Mouse (Mus musculus) hindbrain, embryonic 14.5 days (tissue): ENCODE data around the gene Rpl41. TPM values are rescaled to one million over a fixed set of nuclear protein-coding genes. Genes with fewer than 3 reads are reported as not detected.
A peak's percentile ranks its signal among the peaks of the same experiment; 100 is the strongest.
"Not testable (repeated sequence)": the region's sequence is repeated elsewhere in the genome, so short reads cannot be mapped to it uniquely, and the experiment has no call there.

Experiments
- ATAC-seq: fragments of 200-750 bp; cut with Nextera tagmentation; 2 replicates; pipeline ENCODE4 v1.8.0; 2017; ENCODE audit warnings: moderate number of reproducible peaks, mild to moderate bottlenecking, moderate TSS enrichment, moderate library complexity; ENCODE audit not compliant: low FRiP score
- DNase-seq: peaks from one replicate; pipeline ENCODE4 v3.0.0-alpha.2; 2015; ENCODE audit warnings: low spot score
- H3K27ac ChIP-seq: fragments of 300-500 bp; sonication (generic); 2 replicates; pipeline ENCODE4 v1.5.1; 2014; ENCODE audit warnings: mild to moderate bottlenecking, moderate library complexity
- H3K27me3 ChIP-seq: fragments of 300-500 bp; sonication (generic); 2 replicates; pipeline ENCODE4 v1.6.1; 2014; ENCODE audit warnings: mild to moderate bottlenecking, low read length, mixed read lengths; ENCODE audit not compliant: control insufficient read depth, insufficient read depth
- H3K36me3 ChIP-seq: fragments of 300-500 bp; sonication (generic); replicated peaks from 2 replicates; pipeline ENCODE4 v1.6.1; 2014; ENCODE audit not compliant: control insufficient read depth, insufficient read depth
- H3K4me1 ChIP-seq: fragments of 300-500 bp; sonication (generic); replicated peaks from 2 replicates; pipeline ENCODE4 v1.6.1; 2014; ENCODE audit warnings: antibody characterized with exemption, low read length, mixed read lengths; ENCODE audit not compliant: control insufficient read depth, insufficient read depth
- H3K4me2 ChIP-seq: fragments of 300-500 bp; sonication (generic); replicated peaks from 2 replicates; pipeline ENCODE4 v1.6.1; 2014; ENCODE audit warnings: mild to moderate bottlenecking, moderate library complexity
- H3K4me3 ChIP-seq: fragments of 300-500 bp; sonication (generic); replicated peaks from 2 replicates; pipeline ENCODE4 v1.5.1; 2014; ENCODE audit warnings: mild to moderate bottlenecking, low read length
- H3K9ac ChIP-seq: fragments of 300-500 bp; sonication (generic); 2 replicates; pipeline ENCODE4 v1.6.1; 2014
- H3K9me3 ChIP-seq: fragments of 300-500 bp; sonication (generic); 2 replicates; pipeline ENCODE4 v1.6.1; 2016; ENCODE audit warnings: low read length; ENCODE audit not compliant: control insufficient read depth
- WGBS: fragments of 180-500 bp; shearing (Covaris S2); extraction: QIAGEN DNeasy Blood & Tissue Kit; methylation state at CpG from one replicate; pipeline ENCODE4 v1.1.7; 2014; 5-methylcytosine and 5-hydroxymethylcytosine counted together
- polyA plus RNA-seq: library from polyadenylated mRNA; unstranded; fragments of >200 nt; fragmentation: Nextera tagmentation; extraction: Ambion mirVana; gene quantifications from 2 replicates; pipeline ENCODE4 v1.2.1, GENCODE M21; 2014

Rpl41 gene
- polyA plus RNA-seq, 1 experiment from 2014 or later, result 2,846 TPM

- Histone ChIP-seq H3K4me2 (no peak overlapping the region), H3K4me1 (no peaks in the 10 kb centered on the region), H3K9ac (no peak overlapping the region), H3K36me3 (peaks cover 40% of the 10 kb centered on the region; the same call in 1 of the 2 replicates), H3K9me3 (no peaks in the 10 kb centered on the region), H3K27ac (no peak overlapping the region), H3K27me3 (no peaks in the 10 kb centered on the region), H3K4me3 (no peak overlapping the region)
- DNase-seq (no peak), ATAC-seq (no peak)
- 89% methylated on average over 11 of the region's 11 CpGs for WGBS
Measured at GRCm38 (mm10) chr10:128510301-128510700, 38.8 kb downstream of the Rpl41 start.

GRCm38 (mm10) chr10:128509831-128510230, 39.3 kb downstream of the Rpl41 start:
- H3K27me3 ChIP-seq, result no peaks in the 10 kb centered on the region
- H3K27ac ChIP-seq, result no peak overlapping the region
- no peak overlapping the region for H3K4me3 ChIP-seq
- no peak overlapping the region for H3K4me2 ChIP-seq
- peaks cover 40% of the 10 kb centered on the region; the same call in 1 of the 2 replicates for H3K36me3 ChIP-seq
- H3K9ac ChIP-seq, result no peak overlapping the region
- ATAC-seq (no peak), DNase-seq (no peak)
- WGBS, result 89% methylated on average over 4 of the region's 4 CpGs
- H3K4me1 ChIP-seq, result no peaks in the 10 kb centered on the region
- no peaks in the 10 kb centered on the region for H3K9me3 ChIP-seq

- Histone ChIP-seq H3K27ac (no peak overlapping the region), H3K27me3 (no peaks in the 10 kb centered on the region), H3K4me2 (no peak overlapping the region), H3K4me1 (no peaks in the 10 kb centered on the region), H3K4me3 (no peak overlapping the region), H3K9me3 (no peaks in the 10 kb centered on the region), H3K36me3 (peaks cover 39% of the 10 kb centered on the region; the same call in 1 of the 2 replicates), H3K9ac (no peak overlapping the region)
- ATAC-seq (no peak), DNase-seq (no peak)
- 89% methylated on average over 9 of the region's 9 CpGs for WGBS
Measured at GRCm38 (mm10) chr10:128509203-128509602, 39.9 kb downstream of the Rpl41 start.

GRCm38 (mm10) chr10:128508260-128508659, 40.8 kb downstream of the Rpl41 start:
- Histone ChIP-seq H3K4me3 (no peak overlapping the region), H3K4me1 (no peaks in the 10 kb centered on the region), H3K27ac (no peak overlapping the region), H3K36me3 (peaks cover 30% of the 10 kb centered on the region; the same call in 1 of the 2 replicates), H3K4me2 (no peak overlapping the region), H3K9me3 (no peaks in the 10 kb centered on the region), H3K9ac (no peak overlapping the region), H3K27me3 (no peaks in the 10 kb centered on the region)
- ATAC-seq, result no peak
- no peak for DNase-seq
- WGBS, result 84% methylated on average over 9 of the region's 9 CpGs

GRCm38 (mm10) chr10:128505974-128506373, 43.1 kb downstream of the Rpl41 start:
- Histone ChIP-seq H3K4me1 (no peaks in the 10 kb centered on the region), H3K27ac (no peak overlapping the region), H3K9ac (no peak overlapping the region), H3K4me3 (no peak overlapping the region), H3K27me3 (no peaks in the 10 kb centered on the region), H3K9me3 (no peaks in the 10 kb centered on the region), H3K4me2 (no peak overlapping the region), H3K36me3 (peaks cover 15% of the 10 kb centered on the region; the same call in 1 of the 2 replicates)
- ATAC-seq (no peak), DNase-seq (no peak)
- WGBS, result 96% methylated on average over 14 of the region's 14 CpGs

- DNase-seq, H3K27me3 ChIP-seq, ATAC-seq, H3K4me3 ChIP-seq, H3K9me3 ChIP-seq, H3K4me2 ChIP-seq, H3K4me1 ChIP-seq, H3K9ac ChIP-seq: not testable (repeated sequence)
- 0 out of 2 replicates have a peak overlapping the region, but pooled peaks have one; percentile 20 for H3K27ac ChIP-seq
- WGBS, result 92% methylated on average over 5 of the region's 5 CpGs
- H3K36me3 ChIP-seq, result peaks cover 13% of the 10 kb centered on the region; the same call in 1 of the 2 replicates
Measured at GRCm38 (mm10) chr10:128505371-128505667, 43.8 kb downstream of the Rpl41 start.

- WGBS, result 81% methylated on average over 9 of the region's 9 CpGs
- Histone ChIP-seq H3K4me2 (no peak overlapping the region), H3K27ac (0 out of 2 replicates have a peak overlapping the region, but pooled peaks have one; percentile 20), H3K4me3 (no peak overlapping the region), H3K36me3 (peaks cover 9% of the 10 kb centered on the region; the same call in 1 of the 2 replicates), H3K9me3 (no peaks in the 10 kb centered on the region), H3K27me3 (no peaks in the 10 kb centered on the region), H3K9ac (no peak overlapping the region), H3K4me1 (no peaks in the 10 kb centered on the region)
- DNase-seq, result no peak
- ATAC-seq, result no peak
Measured at GRCm38 (mm10) chr10:128504641-128505370, 44.3 kb downstream of the Rpl41 start.

GRCm38 (mm10) chr10:128504012-128504411, 45.1 kb downstream of the Rpl41 start:
- 0 out of 2 replicates have a peak, but pooled peaks cover under 1% of the 10 kb centered on the region for H3K36me3 ChIP-seq
- ATAC-seq (no peak), DNase-seq (no peak)
- H3K27me3 ChIP-seq, result no peaks in the 10 kb centered on the region
- 84% methylated on average over 3 of the region's 3 CpGs for WGBS
- H3K9ac ChIP-seq, result no peak overlapping the region
- H3K27ac ChIP-seq, result no peak overlapping the region
- no peaks in the 10 kb centered on the region for H3K4me1 ChIP-seq
- H3K4me3 ChIP-seq, result no peak overlapping the region
- no peaks in the 10 kb centered on the region for H3K9me3 ChIP-seq
- H3K4me2 ChIP-seq, result no peak overlapping the region

- H3K4me2 ChIP-seq, result no peak overlapping the region
- ATAC-seq (no peak), DNase-seq (no peak)
- no peak overlapping the region for H3K27ac ChIP-seq
- no peak overlapping the region for H3K4me3 ChIP-seq
- 75% methylated on average over 8 of the region's 8 CpGs for WGBS
- no peaks in the 10 kb centered on the region for H3K36me3 ChIP-seq
- no peaks in the 10 kb centered on the region for H3K4me1 ChIP-seq
- no peaks in the 10 kb centered on the region for H3K9me3 ChIP-seq
- no peaks in the 10 kb centered on the region for H3K27me3 ChIP-seq
- no peak overlapping the region for H3K9ac ChIP-seq
Measured at GRCm38 (mm10) chr10:128503532-128503931, 45.6 kb downstream of the Rpl41 start.
